Mouse (Mus musculus) heart, postnatal 0 days (tissue): Measurements from ENCODE around the gene Tet1.

Experiments used
- CTCF ChIP-seq: IDR thresholded peaks from 2 replicates; pipeline ENCODE4 v1.5.1; 2016; ENCODE audit warnings: antibody characterized with exemption, control low read depth, low read depth
- EP300 ChIP-seq: IDR thresholded peaks from 2 replicates; pipeline ENCODE4 v1.6.1; 2016; ENCODE audit warnings: antibody characterized with exemption, low read depth

DNA sequence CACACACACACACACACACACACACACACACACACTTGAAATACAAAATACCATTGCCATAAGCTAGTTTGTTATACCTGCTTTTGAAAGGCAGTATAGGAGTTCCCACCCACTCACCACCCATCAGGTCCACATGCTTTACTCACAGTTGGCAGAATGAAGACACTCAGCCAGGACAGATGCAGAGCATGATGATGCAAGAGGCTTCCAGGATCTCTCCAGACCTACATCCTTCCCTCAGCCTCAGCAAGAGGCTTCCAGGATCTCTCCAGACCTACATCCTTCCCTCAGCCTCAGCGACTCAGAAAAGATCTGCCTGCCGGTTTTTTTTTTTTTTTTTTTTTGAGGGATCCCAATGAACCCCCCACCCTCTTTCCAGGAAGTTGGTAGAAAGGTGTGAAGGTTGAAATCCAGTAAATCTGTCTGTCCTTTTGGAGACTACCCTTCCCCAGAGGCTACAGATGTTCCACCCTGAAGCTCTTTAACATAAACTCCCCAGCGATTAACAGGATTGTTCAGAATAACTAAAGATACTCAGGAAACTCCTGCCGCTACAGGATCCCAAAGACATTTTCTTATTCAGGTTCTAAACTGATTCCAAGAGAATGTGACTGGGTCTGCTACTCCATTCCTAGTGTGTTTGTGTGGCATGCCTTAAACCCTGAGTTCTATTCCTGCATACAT, 16.1 kb downstream of the Tet1 start:
- no peak for TF ChIP-seq CTCF
- no peak for TF ChIP-seq EP300
